Mouse (Mus musculus): ENCODE data around the gene Tgif2.
"Not testable (repeated sequence)": the region's sequence is repeated elsewhere in the genome, so short reads cannot be mapped to it uniquely, and the experiment has no call there.

Gene Tgif2

GRCm38 (mm10) chr2:156839319-156840191, at the start of gene Tgif2:
Tgif2 (plus strand) TSS chr2:156840007.
- DNase-seq (ENCODE audit: low read depth, low spot score) = no peak

GRCm38 (mm10) chr2:156798516-156798915, 41.3 kb upstream of the Tgif2 start:
- DNase-seq (ENCODE audit: low read depth, low spot score) = no peak

DNA sequence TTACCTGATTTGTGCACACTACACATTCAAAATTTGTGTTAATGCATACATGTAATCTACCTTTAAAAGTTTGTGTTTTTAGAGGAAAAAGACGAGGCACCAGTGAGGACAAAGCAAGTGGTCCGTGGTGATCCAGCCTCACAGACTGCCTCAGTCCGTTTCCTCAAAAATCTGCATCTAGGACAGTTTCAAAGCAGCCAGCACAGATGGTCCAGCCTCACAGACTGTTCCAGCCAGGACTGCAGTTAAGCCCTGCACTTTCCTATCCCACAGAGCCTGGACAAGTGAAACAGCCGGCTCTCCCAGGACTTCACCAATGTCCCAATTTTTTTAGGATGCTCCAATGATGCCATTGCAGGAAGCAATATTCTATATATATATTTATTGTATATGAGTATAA, 38.8 kb upstream of the Tgif2 start:
- DNase-seq (ENCODE audit: low read depth, low spot score) = no peak

GRCm38 (mm10) chr2:156802116-156802515, 37.7 kb upstream of the Tgif2 start:
- not testable (repeated sequence) for DNase-seq (ENCODE audit: low read depth, low spot score)

GRCm38 (mm10) chr2:156803698-156804372, 36.0 kb upstream of the Tgif2 start:
- no peak for DNase-seq (ENCODE audit: low read depth, low spot score)

DNA sequence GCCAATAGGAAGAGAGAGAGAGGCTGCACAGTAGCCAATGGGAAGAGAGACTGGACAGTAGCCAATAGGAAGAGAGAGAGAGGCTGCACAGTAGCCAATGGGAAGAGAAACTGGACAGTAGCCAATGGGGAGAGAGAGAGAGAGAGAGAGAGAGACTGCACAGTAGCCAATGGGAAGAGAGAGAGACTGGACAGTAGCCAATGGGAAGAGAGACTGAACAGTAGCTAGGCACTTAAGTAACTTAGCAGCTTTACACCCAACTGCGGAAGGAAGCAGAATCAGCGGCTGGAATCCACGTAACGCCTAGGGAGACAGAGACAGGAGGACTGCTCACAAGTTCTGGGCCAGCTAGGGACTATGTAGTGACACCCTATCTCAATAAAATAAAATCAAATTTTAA, 35.2 kb upstream of the Tgif2 start:
- no peak for DNase-seq (ENCODE audit: low read depth, low spot score)

- no peak for DNase-seq (ENCODE audit: low read depth, low spot score)
Observed at GRCm38 (mm10) chr2:156806886-156807285, 32.9 kb upstream of the Tgif2 start.

DNA sequence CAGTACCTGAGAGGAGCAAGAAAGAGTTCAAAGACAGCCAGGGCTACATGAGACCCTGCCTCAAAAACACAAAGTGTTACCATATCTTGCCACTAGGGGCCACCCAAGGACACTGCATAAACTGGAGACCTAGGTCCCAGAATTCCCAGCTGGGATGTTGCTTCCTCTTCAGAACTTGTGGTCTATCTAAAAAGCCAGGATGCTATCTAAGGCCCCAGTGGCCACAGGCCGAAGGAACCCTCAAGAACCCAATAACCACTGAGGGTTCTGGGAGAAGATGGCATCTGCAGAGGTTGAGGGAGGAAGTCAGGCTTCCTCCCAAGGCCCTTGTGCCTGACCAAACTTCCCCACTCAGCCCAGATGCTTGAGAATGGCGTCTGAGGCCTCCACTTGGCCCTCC, 30.2 kb upstream of the Tgif2 start:
- peak; percentile 30 for DNase-seq (ENCODE audit: low read depth, low spot score)

DNA sequence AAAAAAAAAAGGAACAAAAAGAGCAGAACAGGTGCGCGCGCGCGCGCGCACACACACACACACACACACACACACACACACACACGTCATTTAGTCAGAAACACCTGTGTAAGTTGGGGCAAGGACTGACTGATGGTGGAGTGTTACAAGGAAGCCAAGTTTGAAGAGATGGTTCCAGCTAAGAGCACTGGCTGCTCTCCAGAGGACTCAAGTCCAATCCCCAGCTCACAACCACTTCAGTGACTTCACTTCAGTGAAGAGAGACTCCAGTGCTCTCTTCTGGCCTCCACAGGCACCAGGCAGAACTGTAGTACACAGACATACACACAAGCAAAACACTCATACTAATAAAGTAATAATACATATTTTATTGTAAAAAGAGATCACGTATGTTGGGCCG, 29.1 kb upstream of the Tgif2 start:
- DNase-seq (ENCODE audit: low read depth, low spot score) = no peak

DNA sequence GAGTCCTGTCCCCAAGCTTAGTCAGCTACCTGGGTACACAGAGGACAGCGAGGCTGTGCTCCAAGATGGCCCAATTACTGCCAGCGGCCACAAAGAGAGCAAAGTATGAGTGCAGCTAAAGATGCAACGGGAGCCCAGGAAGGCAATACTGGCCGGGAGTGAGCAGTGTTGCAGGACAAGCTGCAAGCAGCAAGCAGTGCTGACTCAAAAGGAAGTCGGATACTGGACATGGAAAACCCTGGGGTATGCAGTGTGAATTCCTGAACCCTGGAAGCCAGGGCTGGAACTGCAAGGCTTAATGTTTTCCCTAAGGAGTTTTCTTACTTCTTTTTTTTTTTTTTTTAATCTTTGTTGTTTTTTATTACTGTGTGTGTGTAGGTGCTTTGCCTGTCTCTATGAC, 28.3 kb upstream of the Tgif2 start:
- no peak for DNase-seq (ENCODE audit: low read depth, low spot score)

DNA sequence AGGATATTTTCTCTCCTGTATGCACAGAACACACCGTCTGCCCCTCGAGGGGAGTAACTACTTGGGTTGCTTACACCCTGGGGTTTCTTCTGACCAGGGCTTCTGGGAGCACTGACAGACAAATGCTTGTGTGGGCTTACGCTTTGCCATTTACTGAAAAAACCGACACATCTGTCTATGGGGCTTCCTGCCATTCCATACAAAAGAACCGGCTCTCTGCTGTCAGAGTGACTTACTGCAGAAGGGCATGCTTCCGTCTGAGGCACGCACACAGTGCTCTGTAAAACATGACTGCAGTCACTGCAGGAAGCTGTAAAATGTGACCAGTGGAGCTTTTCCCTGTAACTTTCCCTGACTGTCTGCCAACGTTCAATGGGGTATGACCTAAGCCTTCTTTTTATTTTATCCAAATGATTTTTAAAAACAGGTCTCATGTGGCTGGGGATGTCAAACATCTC, 25.4 kb upstream of the Tgif2 start:
- DNase-seq (ENCODE audit: low read depth, low spot score) = no peak

- no peak for DNase-seq (ENCODE audit: low read depth, low spot score)
Observed at GRCm38 (mm10) chr2:156814893-156815292, 24.9 kb upstream of the Tgif2 start.

GRCm38 (mm10) chr2:156815412-156815811, 24.4 kb upstream of the Tgif2 start:
- DNase-seq (ENCODE audit: low read depth, low spot score) = no peak

- DNase-seq (ENCODE audit: low read depth, low spot score) = no peak
Observed at GRCm38 (mm10) chr2:156816116-156816515, 23.7 kb upstream of the Tgif2 start.

DNA sequence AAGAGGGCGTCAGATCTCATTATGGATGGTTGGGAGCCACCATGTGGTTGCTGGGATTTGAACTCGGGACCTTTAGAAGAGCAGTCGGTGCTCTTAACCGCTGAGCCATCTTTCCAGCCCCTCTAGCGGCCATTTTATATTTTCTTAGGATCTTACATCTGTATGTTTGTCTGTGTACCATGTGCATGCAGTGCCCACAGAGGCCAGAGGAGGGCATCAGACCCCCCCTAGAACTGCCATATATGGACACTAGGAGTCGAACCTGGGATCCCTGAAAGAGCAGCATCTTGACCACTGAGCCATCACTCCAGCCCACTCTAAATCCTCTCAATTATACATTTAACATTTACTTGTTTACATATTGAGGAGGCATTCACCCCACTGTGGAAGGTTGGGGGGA, 14.7 kb upstream of the Tgif2 start:
- DNase-seq (ENCODE audit: low read depth, low spot score) = not testable (repeated sequence)

- DNase-seq (ENCODE audit: low read depth, low spot score) = no peak
Observed at GRCm38 (mm10) chr2:156834336-156834735, 5.5 kb upstream of the Tgif2 start.

DNA sequence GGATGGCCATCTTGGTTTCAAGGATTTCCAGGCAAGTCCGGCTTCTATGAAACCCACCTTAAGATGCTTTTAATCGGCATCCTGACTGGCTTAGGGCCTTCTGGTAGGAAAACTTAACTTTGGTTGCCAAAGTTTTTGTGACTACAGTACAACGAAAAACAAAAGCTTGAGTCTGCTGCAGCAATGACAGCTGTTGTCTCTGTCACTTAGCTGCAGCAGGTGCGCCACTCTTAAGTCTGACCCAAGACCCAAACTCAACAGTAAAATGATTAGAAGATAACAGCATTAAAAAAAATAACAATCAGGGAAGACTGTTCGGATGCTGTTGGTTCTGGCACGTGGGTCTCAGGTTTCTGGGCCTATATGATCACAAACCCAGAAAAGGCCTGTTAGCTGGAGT, 968 bp upstream of the Tgif2 start:
- no peak for DNase-seq (ENCODE audit: low read depth, low spot score)

GRCm38 (mm10) chr2:156840301-156841027, 657 bp downstream of the Tgif2 start:
- DNase-seq (ENCODE audit: low read depth, low spot score) = no peak

DNA sequence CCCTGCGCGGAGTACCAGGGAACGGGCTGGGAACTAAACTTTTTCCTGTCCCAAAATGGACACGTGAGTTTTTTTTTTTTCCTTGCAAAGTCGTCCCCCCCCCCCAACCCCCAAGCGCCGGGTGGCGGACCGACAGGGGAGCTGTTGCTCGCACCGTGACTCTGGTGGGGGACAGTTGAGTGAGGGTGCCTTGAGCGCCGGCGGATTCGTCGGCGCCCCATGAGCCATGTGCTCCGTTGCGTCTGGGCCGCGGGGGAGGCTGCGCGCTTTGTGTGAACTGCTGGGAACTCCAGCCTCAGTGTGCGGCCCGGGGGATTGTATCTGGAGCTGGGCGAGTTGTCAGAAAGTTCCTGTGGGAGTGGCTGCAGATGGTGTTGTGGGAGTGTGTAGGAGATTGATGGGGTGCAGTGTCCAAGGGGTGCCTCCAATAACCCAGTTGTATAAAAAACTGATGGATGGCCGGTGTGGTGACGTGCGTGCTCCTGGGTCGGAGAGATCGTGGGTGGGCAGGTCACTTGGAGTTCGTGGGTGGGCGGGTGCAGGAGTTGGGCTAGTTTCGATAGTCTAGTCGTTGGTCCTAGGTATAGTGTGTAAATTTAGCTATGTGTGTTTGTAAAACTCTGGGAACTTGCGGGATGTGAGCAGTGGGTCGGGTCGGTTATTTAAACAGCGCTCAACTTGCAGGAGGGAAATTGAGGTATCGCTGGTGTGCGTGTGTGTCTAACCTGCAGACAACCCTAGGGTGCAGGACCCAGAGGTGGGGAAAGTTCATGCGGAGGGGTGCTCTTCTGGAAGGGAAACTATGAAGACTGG, 1.4 kb downstream of the Tgif2 start:
- DNase-seq (ENCODE audit: low read depth, low spot score) = no peak

DNA sequence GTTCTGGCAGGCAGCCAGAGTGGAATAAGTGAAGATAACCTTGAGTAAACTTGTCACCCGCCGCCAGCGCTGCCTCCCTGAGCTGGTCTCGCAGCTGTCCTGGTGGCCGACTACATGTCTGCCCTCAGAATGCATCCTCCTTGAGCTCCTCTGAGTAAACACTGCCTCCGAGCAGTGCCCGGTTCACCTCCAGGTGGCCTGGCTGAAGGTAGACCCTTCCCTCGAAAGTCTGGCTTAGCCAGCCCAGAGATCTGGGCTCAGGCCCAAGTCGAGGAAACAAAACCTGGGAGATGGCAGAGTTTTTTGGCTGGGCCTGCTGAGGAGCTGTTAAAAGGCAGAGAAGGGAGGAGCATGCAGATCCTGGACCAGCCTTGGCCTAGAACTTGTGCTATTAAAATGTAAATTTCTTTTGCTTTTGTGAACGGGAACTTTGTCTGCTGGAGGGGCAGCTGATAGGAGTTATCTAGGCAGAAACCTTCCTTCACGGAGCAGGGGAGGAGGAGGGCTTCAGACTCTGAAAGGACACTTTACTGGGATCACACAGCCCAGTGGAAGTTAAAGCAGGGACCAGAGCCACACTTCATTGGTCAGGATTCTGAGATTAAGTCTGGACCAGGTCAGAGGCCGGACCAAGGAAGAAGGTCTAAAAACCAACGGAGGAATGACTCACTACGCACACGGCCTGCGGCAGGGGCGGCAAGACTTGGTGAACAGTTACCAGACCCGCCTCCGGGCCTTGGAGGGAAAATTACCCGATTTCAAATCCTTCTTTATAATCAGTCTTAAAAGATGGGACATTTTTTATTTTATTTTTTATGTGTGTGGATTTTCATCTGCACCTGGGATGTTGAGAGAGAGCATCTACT, 2.3 kb downstream of the Tgif2 start:
- DNase-seq (ENCODE audit: low read depth, low spot score) = no peak

All from brain, embryonic 18.5 days (tissue).